Mouse (Mus musculus) testis, adult 2 months (tissue): ENCODE data around the gene Ube2f.

Source experiments
- CTCF ChIP-seq: fragments of 200-500 bp; IDR thresholded peaks from 2 replicates; pipeline ENCODE4 v1.5.1; 2012; ENCODE audit warnings: low read depth, mild to moderate bottlenecking, inconsistent platforms, low read length, moderate library complexity; ENCODE audit not compliant: control insufficient read depth, insufficient read depth, insufficient replicate concordance
- POLR2A ChIP-seq: fragments of 200-500 bp; IDR thresholded peaks from 2 replicates; pipeline ENCODE4 v1.6.1; 2012; ENCODE audit warnings: low read depth, mild to moderate bottlenecking, inconsistent platforms, low read length, moderate library complexity; ENCODE audit not compliant: control insufficient read depth

DNA sequence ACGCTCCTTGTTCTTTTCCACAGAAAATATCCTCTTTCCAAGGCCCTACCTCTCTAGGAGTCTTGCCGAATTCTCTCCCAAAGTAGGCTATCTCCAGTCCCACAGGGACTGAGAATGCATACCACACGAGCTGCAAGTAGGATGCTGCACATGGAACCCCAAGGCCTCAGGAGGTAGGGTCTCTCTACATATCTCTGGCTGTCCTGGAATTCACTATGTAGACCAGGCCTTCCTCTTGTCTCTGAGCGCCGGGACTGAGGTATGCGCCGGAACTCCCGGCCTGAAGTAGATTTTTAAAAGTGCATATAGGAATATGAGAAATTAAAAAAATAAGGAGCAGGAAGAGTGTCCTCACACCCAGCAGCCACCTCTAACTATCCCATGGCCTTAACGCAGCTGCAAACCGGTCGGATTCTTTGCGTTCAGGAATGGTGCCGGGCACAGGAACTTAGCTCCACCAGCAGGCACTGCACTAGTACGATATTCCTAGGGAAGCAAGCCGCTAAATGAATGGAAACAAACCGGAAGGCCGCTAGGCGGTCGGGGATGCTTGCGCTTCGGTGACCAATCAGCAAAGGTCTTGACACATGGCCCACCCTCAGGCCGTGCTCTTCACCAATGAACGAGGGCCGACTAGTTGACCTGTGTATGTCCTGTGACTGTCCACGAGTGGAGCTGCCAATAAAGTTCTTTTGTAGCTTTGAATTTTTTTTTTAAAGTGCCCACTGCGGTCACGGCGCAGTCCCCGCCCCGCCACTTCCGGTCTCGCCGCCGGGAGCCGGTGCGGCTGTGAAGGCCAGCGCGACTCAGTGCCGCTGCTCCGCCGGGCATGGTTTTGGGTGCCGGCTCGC, at the start of gene Ube2f:
- TF ChIP-seq CTCF (no peak), POLR2A (peak; percentile 91)
